In genomic region chr15:102721016-102721898, GRCm38 (mm10) we compare ENCODE assay signal across 8 mouse cellular contexts. TPM values are rescaled to one million over a fixed set of nuclear protein-coding genes. Genes with fewer than 3 reads are reported as not detected.
DNase-seq lines count a peak whose midpoint lies in the region; ATAC-seq and TF ChIP-seq lines count a peak whose summit lies in the region.

No protein-coding gene starts in this region.

- TF ChIP-seq CTCF in forebrain, postnatal 0 days (IDR thresholded peaks at IDR 0.05; ENCODE audit: low read depth): no peak

- H3K36me3 ChIP-seq in heart, embryonic 15.5 days: peaks cover 20% of the 10 kb centered on the region
- H3K36me3 ChIP-seq in ES-E14 (ENCODE audit: control insufficient read depth, insufficient read depth, low read length, poor library complexity, severe bottlenecking): peaks cover 1% of the 10 kb centered on the region; the same call in 1 of the 2 replicates
- H3K36me3 ChIP-seq in forebrain, postnatal 0 days (ENCODE audit: insufficient read depth): peaks cover 29% of the 10 kb centered on the region

- peak overlapping the region; percentile 64 for H3K27ac ChIP-seq in heart, embryonic 15.5 days
- no peak overlapping the region for H3K27ac ChIP-seq in ES-E14 (ENCODE audit: insufficient read depth, low read depth, low read length, poor library complexity, severe bottlenecking)
- no peak overlapping the region for H3K27ac ChIP-seq in forebrain, postnatal 0 days (ENCODE audit: low read depth, low read length)

- in situ Hi-C loops in ES-E14 (cut with MboI; ENCODE audit: low sequenced_read_pairs in 2 of 2, unreplicated experiment in 2 of 2): no loop called here

- H3K4me1 ChIP-seq in heart, embryonic 15.5 days (replicated peaks): peaks cover 25% of the 10 kb centered on the region
- peaks cover 0 to 6% of the 10 kb centered on the region in 2 experiments; a peak in 1 of 4 replicates for H3K4me1 ChIP-seq in ES-E14 (ENCODE audit: control insufficient read depth in 2 of 2, insufficient read depth in 2 of 2, low read length in 2 of 2, poor library complexity in 1 of 2)
- peaks cover 9% of the 10 kb centered on the region; the same call in 1 of the 2 replicates for H3K4me1 ChIP-seq in forebrain, postnatal 0 days (ENCODE audit: insufficient read depth)

- DNase-seq in heart, postnatal 4 days: no peak
- DNase-seq in ES-E14 (ENCODE audit: low read depth, low spot score): no peak
- no peak for DNase-seq in forebrain, postnatal 0 days
- DNase-seq in lung, postnatal 36 days: peak; percentile 17
- peak; percentile 38 for DNase-seq in thymus, postnatal 4 days
- DNase-seq in cerebellum, adult 11 months: no peak
- DNase-seq in right cerebral cortex, postnatal 4 days: no peak

- peak overlapping the region; percentile 71 for H3K9ac ChIP-seq in heart, embryonic 15.5 days
- H3K9ac ChIP-seq in ES-E14 (ENCODE audit: insufficient read depth, low read depth, low read length, poor library complexity, severe bottlenecking): peak overlapping the region; percentile 71
- peak overlapping the region; percentile 34 for H3K9ac ChIP-seq in forebrain, postnatal 0 days

- no peaks in the 10 kb centered on the region for H3K27me3 ChIP-seq in heart, embryonic 15.5 days
- no peaks in the 10 kb centered on the region for H3K27me3 ChIP-seq in forebrain, postnatal 0 days (ENCODE audit: insufficient read depth, low read length)

- ATAC-seq in heart, embryonic 15.5 days (replicated peaks; ENCODE audit: insufficient number of reproducible peaks, insufficient read depth, low FRiP score, low read depth): no peak
- ATAC-seq in forebrain, postnatal 0 days: peak; percentile 12

- peak overlapping the region; percentile 79 for H3K4me3 ChIP-seq in heart, embryonic 15.5 days
- peak overlapping the region; percentile 85 to 86 for H3K4me3 ChIP-seq in ES-E14 (ENCODE audit: insufficient read depth in 1 of 2, low read depth in 1 of 2, low read length in 2 of 2, poor library complexity in 1 of 2, severe bottlenecking in 1 of 2)
- H3K4me3 ChIP-seq in forebrain, postnatal 0 days (ENCODE audit: low read depth, low read length): peak overlapping the region; percentile 49

- H3K4me2 ChIP-seq in heart, embryonic 15.5 days: peak overlapping the region; percentile 64
- H3K4me2 ChIP-seq in forebrain, postnatal 0 days (ENCODE audit: low read depth): peak overlapping the region; percentile 62

- H3K9me3 ChIP-seq in heart, embryonic 15.5 days (replicated peaks): no peaks in the 10 kb centered on the region
- no peaks in the 10 kb centered on the region for H3K9me3 ChIP-seq in ES-E14 (ENCODE audit: control insufficient read depth, insufficient read depth, low read depth, low read length)
- H3K9me3 ChIP-seq in forebrain, postnatal 0 days (ENCODE audit: low read length): no peaks in the 10 kb centered on the region

- 14% methylated on average over 14 of the region's 14 CpGs for whole genome bisulfite sequencing in heart, embryonic 15.5 days
- 19% methylated on average over 14 of the region's 14 CpGs for WGBS in forebrain, postnatal 0 days

TF ChIP-seq in ES-E14, 5 proteins besides CTCF, POLR2A, EP300 and RAD21:
- TF ChIP-seq ZNF384 (IDR thresholded peaks at IDR 0.05; ENCODE audit: low read depth, low read length): no peak

RNA-seq across cellular contexts. Expression of gene Calcoco1, which starts 0.7 kb away (rescaled TPM):
- polyA plus RNA-seq in heart, embryonic 15.5 days (2015; fragmentation: Nextera tagmentation; extraction: Ambion mirVana): 62.8 and 79.1 TPM in 2 replicates
- 10 to 100 TPM; 65.6 to 71.0 TPM for total RNA-seq in heart, postnatal 4 days (2021)
- 24.6 and 25.0 TPM in 2 replicates for total RNA-seq in ES-E14 (2012; rRNA removed)
- 42.6 and 47.1 TPM in 2 replicates for total RNA-seq in forebrain, postnatal 0 days (2014; rRNA removed)
- polyA plus RNA-seq in forebrain, postnatal 0 days (2015; fragmentation: Nextera tagmentation; extraction: Ambion mirVana): 33.5 and 36.9 TPM in 2 replicates

RNA-seq across cellular contexts. Expression of gene Atp5g2, which starts 49.1 kb away (rescaled TPM):
- 58.1 and 78.1 TPM in 2 replicates for polyA plus RNA-seq in heart, embryonic 15.5 days (2015; fragmentation: Nextera tagmentation; extraction: Ambion mirVana)
- total RNA-seq in heart, postnatal 4 days (2021): 10 to 100 TPM; 34.9 to 35.2 TPM
- 448 and 519 TPM in 2 replicates for total RNA-seq in ES-E14 (2012; rRNA removed)
- total RNA-seq in forebrain, postnatal 0 days (2014; rRNA removed): 75.2 and 170 TPM in 2 replicates
- polyA plus RNA-seq in forebrain, postnatal 0 days (2015; fragmentation: Nextera tagmentation; extraction: Ambion mirVana): 63.5 and 75.3 TPM in 2 replicates

Comparison
In these comparisons a context has a peak if more than half of its experiments do, and no peak if none do; other contexts are left out.
1. DNase-seq: peak in lung, postnatal 36 days (single experiment) and thymus, postnatal 4 days (single experiment); none in heart, postnatal 4 days (single experiment), ES-E14 (single experiment), forebrain, postnatal 0 days (single experiment), cerebellum, adult 11 months (single experiment) and right cerebral cortex, postnatal 4 days (single experiment).
2. Peak in every context shown above with its lines, with median percentiles within 50 percentile points of each other: H3K4me3 ChIP-seq and H3K9ac ChIP-seq.